Mouse (Mus musculus): ENCODE measurements around the gene Agbl3.

DNA sequence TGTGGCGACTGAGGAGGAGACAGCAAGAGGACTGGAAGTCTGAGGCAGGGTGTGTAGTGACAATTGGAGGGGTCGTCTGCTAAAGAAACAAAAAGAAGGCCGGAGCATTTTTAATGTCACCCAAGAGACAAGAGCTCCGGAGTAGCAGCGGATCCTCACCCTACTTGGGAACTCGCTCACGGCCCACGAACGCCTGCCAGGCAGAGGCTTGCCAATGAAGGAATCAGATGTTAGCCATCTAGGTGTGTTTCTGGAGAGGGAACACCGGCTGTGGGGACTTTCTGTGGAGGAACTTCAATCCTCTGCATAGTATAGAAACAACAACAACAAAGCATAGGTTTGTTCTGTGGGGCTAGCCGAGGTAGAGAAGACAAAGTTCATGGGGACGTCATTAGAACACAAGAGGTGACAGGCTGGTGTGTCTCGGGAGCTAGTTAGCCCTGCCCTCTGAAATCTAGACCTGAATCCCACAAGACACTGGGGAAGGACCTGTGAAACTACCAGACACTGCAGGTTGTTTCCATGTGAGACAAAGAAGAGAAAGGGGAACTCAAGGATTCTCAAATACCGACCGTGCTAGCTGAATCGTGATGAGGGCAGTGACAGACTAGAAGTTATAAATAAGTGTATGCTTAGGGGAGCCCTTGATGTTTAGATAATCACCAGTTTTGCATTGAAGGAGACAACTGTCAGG is 87.2 kb downstream of the Agbl3 start:
- no peak for TF ChIP-seq CTCF (conservative IDR thresholded peaks at IDR 0.05; ENCODE audit: insufficient read depth, insufficient read length, low read depth, low read length)
- TF ChIP-seq POLR2A (IDR thresholded peaks at IDR 0.05; ENCODE audit: low read depth, low read length) = no peak
